Mouse (Mus musculus): Measurements from ENCODE around the gene Rere. TPM values are rescaled to one million over a fixed set of nuclear protein-coding genes. Genes with fewer than 3 reads are reported as not detected.
A peak's percentile ranks its signal among the peaks of the same experiment; 100 is the strongest.
"Not testable (repeated sequence)": the region's sequence is repeated elsewhere in the genome, so short reads cannot be mapped to it uniquely, and the experiment has no call there.

The Rere gene
- polyA plus RNA-seq, 1 experiment, result 42.0 TPM

DNA sequence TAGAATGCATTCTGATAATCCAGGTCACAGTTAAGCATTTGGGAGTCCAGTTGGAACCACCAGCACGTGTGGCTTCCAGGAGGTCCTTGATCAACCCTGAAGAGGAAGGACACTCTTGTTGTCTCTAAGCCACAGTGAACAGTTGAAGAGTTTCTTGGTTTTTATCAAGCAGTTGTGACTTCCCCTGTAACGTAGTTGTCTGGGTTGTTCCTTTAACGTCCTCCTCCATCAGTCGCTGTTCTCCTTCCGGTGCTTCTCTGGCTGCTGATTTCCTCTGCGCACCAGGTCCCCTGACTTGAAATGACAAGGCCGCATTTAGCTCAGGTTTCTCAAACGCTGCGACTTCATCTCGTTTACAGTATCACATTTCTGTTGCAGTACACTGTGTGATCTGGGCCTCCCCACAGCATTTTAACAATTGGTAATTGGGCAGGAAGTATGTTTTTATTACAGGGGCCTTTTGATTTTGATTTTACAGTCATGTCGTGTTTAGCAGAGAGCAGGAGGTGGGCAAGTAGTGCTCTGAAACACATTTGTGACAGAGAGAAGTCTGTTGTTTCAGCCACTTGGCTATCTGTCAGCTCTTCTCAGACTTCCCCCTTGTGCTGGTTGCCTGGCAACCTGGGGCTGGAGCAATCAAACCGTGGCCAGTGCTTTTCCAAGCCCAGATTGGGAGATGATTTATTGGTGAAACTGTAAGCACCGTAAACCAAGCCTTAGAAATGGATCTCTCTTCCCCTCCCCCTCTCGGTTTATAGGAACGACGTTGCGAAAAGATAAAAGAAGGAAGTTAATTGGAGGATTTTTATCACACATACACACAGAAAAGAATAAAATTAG, 275.2 kb downstream of the Rere start:
- WGBS, result 7% methylated on average over 17 of the region's 17 CpGs
- TF ChIP-seq POLR2A (IDR thresholded peaks at IDR 0.05; ENCODE audit: borderline replicate concordance, extremely low read depth, low read depth, low read length) (no peak), CTCF (IDR thresholded peaks at IDR 0.05; ENCODE audit: insufficient read depth, low read length) (no peak)
- DNase-seq, result peak; percentile 59
- peaks cover 14% of the 10 kb centered on the region for H3K4me1 ChIP-seq (ENCODE audit: control insufficient read depth, insufficient read depth, low read length)
- no peak overlapping the region for H3K4me3 ChIP-seq (replicated peaks; ENCODE audit: extremely low read depth, low read depth, low read length)

DNA sequence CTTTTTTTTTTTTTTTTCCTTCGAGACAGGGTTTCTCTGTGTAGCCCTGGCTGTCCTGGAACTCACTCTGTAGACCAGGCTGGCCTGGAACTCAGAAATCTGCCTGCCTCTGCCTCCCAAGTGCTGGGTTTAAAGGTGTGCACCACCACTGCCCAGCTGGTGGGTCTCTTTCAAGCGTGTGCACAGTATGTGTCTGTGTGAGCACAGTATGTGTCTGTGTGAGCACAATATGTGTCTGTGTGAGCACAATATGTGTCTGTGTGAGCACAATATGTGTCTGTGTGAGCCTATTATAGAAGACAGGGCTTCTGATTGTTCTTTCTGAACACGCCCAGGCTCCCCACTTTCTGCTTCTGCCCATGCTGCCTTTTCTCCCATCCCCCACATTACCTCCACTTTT, 275.8 kb downstream of the Rere start:
- not testable (repeated sequence) for H3K4me3 ChIP-seq (replicated peaks; ENCODE audit: extremely low read depth, low read depth, low read length); DNase-seq
- peaks cover 15% of the 10 kb centered on the region for H3K4me1 ChIP-seq (ENCODE audit: control insufficient read depth, insufficient read depth, low read length)
- 68% methylated on average over 3 of the region's 3 CpGs for WGBS

DNA sequence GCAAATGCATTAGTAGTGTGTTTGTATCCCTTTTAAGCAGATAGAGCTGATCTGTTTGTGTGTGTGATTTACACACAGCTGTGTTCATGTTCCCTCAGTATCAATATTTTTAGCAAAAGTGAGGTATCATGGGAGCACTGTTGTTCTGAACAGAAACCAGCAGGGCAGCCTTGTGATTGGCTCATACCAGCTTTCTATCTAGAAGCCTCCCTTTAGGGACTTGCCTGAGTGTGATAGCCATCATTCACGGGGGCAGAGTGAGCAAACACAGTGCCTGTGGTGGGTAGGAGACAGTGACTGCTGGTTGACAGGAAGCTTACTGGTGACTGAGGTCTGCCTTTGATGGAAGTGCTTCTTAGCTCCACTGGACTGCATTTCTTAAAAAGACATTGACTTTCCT, 276.5 kb downstream of the Rere start:
- no peak for DNase-seq
- no peak for TF ChIP-seq POLR2A (IDR thresholded peaks at IDR 0.05; ENCODE audit: borderline replicate concordance, extremely low read depth, low read depth, low read length)
- no peak for TF ChIP-seq CTCF (IDR thresholded peaks at IDR 0.05; ENCODE audit: insufficient read depth, low read length)
- H3K4me1 ChIP-seq (ENCODE audit: control insufficient read depth, insufficient read depth, low read length), result peaks cover 13% of the 10 kb centered on the region

DNA sequence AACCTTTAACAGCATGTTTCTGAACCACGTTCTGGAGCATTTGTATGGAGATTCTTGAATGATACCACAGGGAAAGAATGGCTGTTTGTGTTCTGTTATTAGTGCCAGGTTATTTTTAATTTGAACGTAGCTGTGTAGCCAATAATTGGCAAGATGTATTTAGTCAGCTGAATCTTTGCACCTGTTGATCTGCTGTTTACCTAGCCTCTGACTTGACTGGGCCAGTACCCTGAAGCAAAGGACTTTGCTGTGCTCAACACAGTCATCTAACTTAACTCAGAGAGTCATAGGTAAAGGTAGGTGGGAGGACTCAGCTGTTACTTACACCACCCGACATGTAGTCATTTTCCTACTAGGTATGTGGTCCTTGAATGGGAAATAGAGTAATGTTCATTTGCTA, 278.1 kb downstream of the Rere start:
- Histone ChIP-seq H3K4me1 (ENCODE audit: control insufficient read depth, insufficient read depth, low read length) (peaks cover 11% of the 10 kb centered on the region), H3K4me3 (replicated peaks; ENCODE audit: extremely low read depth, low read depth, low read length) (no peak overlapping the region)
- TF ChIP-seq POLR2A (IDR thresholded peaks at IDR 0.05; ENCODE audit: borderline replicate concordance, extremely low read depth, low read depth, low read length) (no peak), CTCF (IDR thresholded peaks at IDR 0.05; ENCODE audit: insufficient read depth, low read length) (no peak)
- DNase-seq, result no peak
- 73% methylated on average over 3 of the region's 3 CpGs for WGBS

More for the DNA sequence above, 276.5 kb downstream of the Rere start:
- WGBS, result 36% methylated on average over 1 of the region's 1 CpGs
- H3K4me3 ChIP-seq (replicated peaks; ENCODE audit: extremely low read depth, low read depth, low read length), result no peak overlapping the region

DNA sequence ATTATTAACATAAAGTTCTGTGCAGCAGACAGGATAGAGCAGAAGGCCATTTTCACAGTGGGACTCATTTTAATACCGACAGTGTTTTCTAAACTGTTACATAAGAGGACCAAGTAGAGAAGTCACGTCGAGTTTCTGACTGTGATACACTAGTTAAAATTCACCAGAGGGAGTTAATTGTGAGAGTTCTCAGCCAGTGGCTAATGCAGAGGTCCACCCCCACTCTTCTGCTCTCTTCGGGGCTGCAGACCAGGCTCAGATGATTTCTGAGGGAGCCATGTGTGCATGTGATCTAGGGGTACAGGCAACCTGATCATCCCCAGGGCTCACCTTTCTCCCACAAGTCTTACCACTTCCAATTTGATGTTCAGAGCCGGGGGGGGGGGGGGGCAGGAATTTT, 281.8 kb downstream of the Rere start:
- TF ChIP-seq POLR2A (IDR thresholded peaks at IDR 0.05; ENCODE audit: borderline replicate concordance, extremely low read depth, low read depth, low read length), result no peak
- no peak for TF ChIP-seq CTCF (IDR thresholded peaks at IDR 0.05; ENCODE audit: insufficient read depth, low read length)
- 68% methylated on average over 5 of the region's 5 CpGs for WGBS
- peaks cover 5% of the 10 kb centered on the region for H3K4me1 ChIP-seq (ENCODE audit: control insufficient read depth, insufficient read depth, low read length)
- no peak overlapping the region for H3K4me3 ChIP-seq (replicated peaks; ENCODE audit: extremely low read depth, low read depth, low read length)
- DNase-seq, result no peak

DNA sequence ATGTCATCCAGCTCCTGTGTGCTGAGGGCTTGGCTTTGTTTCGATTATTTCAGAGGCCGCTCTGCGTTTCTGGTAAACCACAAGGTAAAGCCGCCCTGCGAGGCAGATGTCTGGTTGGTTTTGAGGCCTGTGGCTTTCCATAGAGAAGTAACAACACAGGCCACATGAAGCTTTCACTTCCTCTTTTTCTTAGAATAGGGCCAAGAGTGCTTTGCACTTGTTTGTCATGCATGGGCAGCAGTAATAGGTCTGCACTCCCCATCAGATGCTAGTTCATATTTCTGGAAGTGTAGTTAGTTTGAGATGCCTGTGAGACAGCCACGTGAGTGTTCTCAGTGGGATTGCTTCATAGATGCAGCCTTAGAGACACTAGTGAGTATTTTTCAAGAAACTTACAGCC, 284.7 kb downstream of the Rere start:
- H3K4me1 ChIP-seq (ENCODE audit: control insufficient read depth, insufficient read depth, low read length), result peaks cover 12% of the 10 kb centered on the region
- no peak for DNase-seq
- TF ChIP-seq CTCF (IDR thresholded peaks at IDR 0.05; ENCODE audit: insufficient read depth, low read length) (no peak), POLR2A (IDR thresholded peaks at IDR 0.05; ENCODE audit: borderline replicate concordance, extremely low read depth, low read depth, low read length) (no peak)
- H3K4me3 ChIP-seq (replicated peaks; ENCODE audit: extremely low read depth, low read depth, low read length), result no peak overlapping the region
- WGBS, result 61% methylated on average over 6 of the region's 6 CpGs

DNA sequence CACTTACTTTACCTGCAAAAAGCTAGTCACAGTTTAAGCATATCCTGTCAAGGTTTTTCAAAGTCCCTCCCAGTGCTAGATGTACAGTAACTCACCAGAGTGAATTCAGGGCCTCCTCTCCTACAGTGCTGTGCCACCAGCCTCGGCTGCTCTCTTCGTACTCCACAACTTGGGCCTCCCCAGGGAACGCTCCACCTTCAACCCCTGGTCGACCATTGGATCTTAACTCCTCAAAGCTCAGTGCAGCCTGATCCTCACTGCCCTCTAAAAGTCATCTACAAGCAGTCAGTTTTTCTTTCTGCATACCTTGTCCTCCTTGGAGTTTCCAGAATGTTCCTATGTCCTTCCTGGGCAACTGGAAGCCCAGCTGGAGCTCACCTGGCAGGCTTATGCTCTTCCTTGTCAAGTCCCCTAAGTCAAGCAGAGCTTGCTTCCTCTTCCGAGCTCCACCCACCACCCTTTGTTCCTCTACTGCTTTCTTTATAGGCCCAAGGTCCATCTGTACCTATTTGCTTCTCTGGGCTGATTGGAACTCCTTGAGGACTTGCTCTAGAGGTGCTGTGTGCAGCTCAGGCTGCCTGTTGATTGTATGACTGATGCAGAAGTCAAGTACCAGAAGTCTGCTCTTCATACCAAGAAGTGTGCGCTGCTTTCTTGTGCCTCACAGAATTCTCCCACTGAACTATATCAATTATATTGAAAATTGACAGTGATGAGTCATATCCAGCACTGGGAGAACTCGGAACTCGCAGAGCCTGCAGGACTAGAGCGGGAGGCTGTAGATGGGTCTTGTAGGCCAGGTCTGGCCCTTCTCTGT, 287.1 kb downstream of the Rere start:
- TF ChIP-seq POLR2A (IDR thresholded peaks at IDR 0.05; ENCODE audit: borderline replicate concordance, extremely low read depth, low read depth, low read length) (no peak), CTCF (IDR thresholded peaks at IDR 0.05; ENCODE audit: insufficient read depth, low read length) (no peak)
- H3K4me3 ChIP-seq (replicated peaks; ENCODE audit: extremely low read depth, low read depth, low read length), result peak overlapping the region; percentile 88
- no peak for DNase-seq
- H3K4me1 ChIP-seq (ENCODE audit: control insufficient read depth, insufficient read depth, low read length), result peaks cover 18% of the 10 kb centered on the region
- 23% methylated on average over 9 of the region's 9 CpGs for whole genome bisulfite sequencing

DNA sequence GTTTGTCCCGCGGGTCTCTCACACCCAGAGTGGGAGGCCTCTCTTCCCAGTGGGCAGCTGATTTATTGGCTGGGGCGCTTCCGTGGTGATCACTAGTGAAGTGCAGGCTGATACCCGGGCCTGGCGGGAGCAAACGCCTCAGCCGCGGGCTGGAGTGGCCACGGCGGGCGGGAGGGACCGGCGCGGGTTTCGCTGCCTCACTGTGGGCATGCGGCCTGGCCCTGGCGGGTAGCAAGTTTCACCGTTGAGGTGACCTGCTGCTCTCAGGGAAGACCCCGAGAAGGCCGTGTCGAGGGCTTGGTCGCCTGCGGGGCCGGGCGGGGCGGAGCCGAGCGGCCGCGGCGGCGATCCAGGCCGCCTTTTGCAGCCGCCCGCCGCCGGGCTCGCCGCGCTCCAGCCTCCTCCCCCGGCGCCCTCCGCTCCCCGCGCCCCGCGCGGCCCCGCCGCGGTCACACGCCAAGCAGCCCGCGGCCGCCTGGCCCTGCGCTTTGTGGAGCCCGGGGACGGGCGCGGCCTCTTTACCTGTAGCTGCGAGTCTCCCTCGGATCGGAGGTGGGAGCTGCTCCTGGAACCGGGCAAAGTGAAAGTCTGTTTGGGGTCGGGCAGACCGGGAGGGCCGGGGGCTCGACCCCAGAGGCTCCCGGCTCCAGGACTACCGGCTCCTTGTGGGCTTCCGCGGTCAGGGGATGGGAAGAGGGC, 287.8 kb downstream of the Rere start:
- Histone ChIP-seq H3K4me1 (ENCODE audit: control insufficient read depth, insufficient read depth, low read length) (peaks cover 18% of the 10 kb centered on the region), H3K4me3 (replicated peaks; ENCODE audit: extremely low read depth, low read depth, low read length) (peak overlapping the region; percentile 88)
- WGBS, result under 1% methylated on average over 53 of the region's 73 CpGs
- DNase-seq, result peak; percentile 84
- TF ChIP-seq CTCF (IDR thresholded peaks at IDR 0.05; ENCODE audit: insufficient read depth, low read length) (no peak), POLR2A (IDR thresholded peaks at IDR 0.05; ENCODE audit: borderline replicate concordance, extremely low read depth, low read depth, low read length) (peak; percentile 18; the same call in 1 of the 2 replicates)

DNA sequence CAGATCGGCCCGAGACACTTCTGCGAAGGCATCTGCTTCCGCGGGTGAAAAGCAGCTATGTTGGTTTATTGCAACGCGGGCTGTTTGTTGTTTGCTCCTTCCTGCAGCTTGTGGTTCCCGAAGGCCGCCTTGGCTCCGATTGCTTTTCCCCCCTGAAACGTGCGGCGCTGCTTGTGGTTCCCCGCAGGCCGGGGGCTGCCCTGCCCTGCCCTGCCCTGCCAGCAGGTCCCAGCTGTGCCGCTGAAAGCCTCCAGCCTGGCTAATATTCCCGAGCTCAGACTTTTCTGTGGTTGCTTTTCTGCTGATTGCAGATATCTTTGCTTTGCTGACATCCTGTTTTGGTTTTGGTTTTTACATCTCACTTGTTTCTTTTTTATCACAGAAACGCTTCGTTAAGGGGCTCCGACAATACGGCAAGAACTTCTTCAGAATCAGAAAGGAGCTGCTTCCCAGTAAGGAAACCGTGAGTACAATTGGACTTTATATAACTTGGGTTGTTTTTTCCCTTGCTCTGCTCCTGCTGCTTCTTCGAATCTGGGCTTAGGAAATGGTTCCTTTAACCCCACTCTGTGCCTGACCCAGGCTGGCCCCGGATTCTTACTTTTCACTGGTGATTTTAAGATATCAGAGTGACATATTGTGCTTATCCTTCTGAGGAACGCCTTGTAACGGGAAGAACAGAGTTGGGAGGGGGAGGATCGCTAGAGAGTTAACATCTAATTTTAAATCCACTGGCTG, 288.6 kb downstream of the Rere start:
- Histone ChIP-seq H3K4me1 (ENCODE audit: control insufficient read depth, insufficient read depth, low read length) (peaks cover 22% of the 10 kb centered on the region), H3K4me3 (replicated peaks; ENCODE audit: extremely low read depth, low read depth, low read length) (peak overlapping the region; percentile 88)
- peak; percentile 37 for DNase-seq
- under 1% methylated on average over 27 of the region's 27 CpGs for WGBS
- TF ChIP-seq CTCF (IDR thresholded peaks at IDR 0.05; ENCODE audit: insufficient read depth, low read length), result no peak
- no peak for TF ChIP-seq POLR2A (IDR thresholded peaks at IDR 0.05; ENCODE audit: borderline replicate concordance, extremely low read depth, low read depth, low read length)
